Mouse (Mus musculus) embryonic fibroblast, embryonic 13.5 days (primary cell): Measurements from ENCODE around the gene Npas3.

ENCODE experiments used
- CTCF ChIP-seq: IDR thresholded peaks from 2 replicates; pipeline ENCODE4 v1.5.1; 2011; ENCODE audit warnings: mild to moderate bottlenecking, control low read depth, low read length, moderate library complexity, borderline replicate concordance; ENCODE audit not compliant: insufficient read depth
- POLR2A ChIP-seq: IDR thresholded peaks from 2 replicates; pipeline ENCODE4 v1.6.1; 2011; ENCODE audit warnings: low read depth, mild to moderate bottlenecking, control low read depth, low read length, moderate library complexity

DNA sequence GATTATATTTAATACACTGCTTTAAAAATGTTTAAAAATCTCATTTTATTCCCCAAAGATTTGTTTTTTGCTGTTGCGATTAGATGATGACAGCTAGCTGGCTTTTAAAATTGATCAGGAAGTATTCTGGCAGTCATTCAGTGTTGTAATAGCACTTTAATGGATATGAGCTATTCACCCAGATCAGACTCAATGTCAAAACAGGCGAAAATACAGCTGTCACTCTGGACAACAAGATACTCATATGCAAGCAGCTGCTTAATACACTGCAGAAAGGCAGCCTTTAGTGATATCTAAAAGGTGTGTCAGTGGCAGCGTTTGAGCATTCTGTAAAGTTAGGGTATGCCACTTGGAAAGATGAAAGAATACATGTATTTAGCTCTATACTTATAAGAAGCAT lies 83.3 kb downstream of the Npas3 start:
- TF ChIP-seq CTCF: no peak
- no peak for TF ChIP-seq POLR2A
